Mouse (Mus musculus) left cerebral cortex, adult 2 months (tissue): ENCODE measurements at regions not wholly inside any gene's neighbourhood (a gene's known extent, or its start where the extent isn't known, plus 50 kb on each side); places are given as distances from the start of the nearest gene placed in this dataset.

ENCODE experiments used
- DNase-seq, 2 experiments: peaks; one replicate each; pipeline ENCODE4 v3.0.0; 2021 to 2022; ENCODE audit warnings: low spot score in 2 of 2, mixed read lengths in 1 of 2; ENCODE audit errors: extremely low spot score in 1 of 2
- H3K27ac ChIP-seq: fragments of 200-600 bp; 2 replicates; pipeline ENCODE4 v1.8.1; 2022
- H3K4me3 ChIP-seq: fragments of 200-600 bp; 2 replicates; pipeline ENCODE4 v1.8.1; 2022
- CTCF ChIP-seq: fragments of 200-600 bp; IDR thresholded peaks from 2 replicates; pipeline ENCODE4 v1.8.1; 2022; ENCODE audit warnings: antibody characterized with exemption, mild to moderate bottlenecking, moderate library complexity
- intact Hi-C: fragments of 180-260 bp; cut with DNase I; formaldehyde crosslinking; loops from one replicate; pipeline ENCODE4 v1.15.1; 2025

GRCm38 (mm10) chr15:96842881-96843280 is 143.4 kb upstream of the Slc38a2 start:
- DNase-seq = no peak
- no peak for TF ChIP-seq CTCF
- Histone ChIP-seq H3K4me3 (no peak overlapping the region), H3K27ac (no peak overlapping the region)
- intact Hi-C loops = no loop called here

GRCm38 (mm10) chr15:96836670-96837069 is 137.1 kb upstream of the Slc38a2 start:
- TF ChIP-seq CTCF = no peak
- DNase-seq = no peak
- Histone ChIP-seq H3K4me3 (no peak overlapping the region), H3K27ac (no peak overlapping the region)
- intact Hi-C loops = no loop called here

GRCm38 (mm10) chr15:96834862-96835261 is 135.3 kb upstream of the Slc38a2 start:
- H3K4me3 ChIP-seq = no peak overlapping the region
- DNase-seq = no peak
- TF ChIP-seq CTCF = no peak
- no peak overlapping the region for H3K27ac ChIP-seq
- intact Hi-C loops = no loop called here

- no peak for DNase-seq
- Histone ChIP-seq H3K27ac (no peak overlapping the region), H3K4me3 (no peak overlapping the region)
- intact Hi-C loops = no loop called here
- TF ChIP-seq CTCF = no peak
Observed at GRCm38 (mm10) chr15:96834162-96834843, 134.8 kb upstream of the Slc38a2 start.

GRCm38 (mm10) chr15:96832389-96832788 is 132.9 kb upstream of the Slc38a2 start:
- H3K4me3 ChIP-seq = no peak overlapping the region
- intact Hi-C loops = no loop called here
- TF ChIP-seq CTCF = no peak
- no peak overlapping the region for H3K27ac ChIP-seq
- no peak for DNase-seq

- no peak overlapping the region for H3K4me3 ChIP-seq
- intact Hi-C loops = no loop called here
- no peak for TF ChIP-seq CTCF
- no peak overlapping the region for H3K27ac ChIP-seq
- DNase-seq = no peak
Observed at GRCm38 (mm10) chr15:96831256-96831655, 131.7 kb upstream of the Slc38a2 start.

- intact Hi-C loops = no loop called here
- TF ChIP-seq CTCF = no peak
- no peak overlapping the region for H3K4me3 ChIP-seq
Observed at GRCm38 (mm10) chr15:96830578-96830977, 131.0 kb upstream of the Slc38a2 start.

GRCm38 (mm10) chr15:96829941-96830340 is 130.4 kb upstream of the Slc38a2 start:
- TF ChIP-seq CTCF = no peak
- Histone ChIP-seq H3K4me3 (no peak overlapping the region), H3K27ac (no peak overlapping the region)
- no peak for DNase-seq
- intact Hi-C loops = no loop called here

More at GRCm38 (mm10) chr15:96830578-96830977, 131.0 kb upstream of the Slc38a2 start:
- no peak overlapping the region for H3K27ac ChIP-seq
- peak in 1 of 2 experiments; percentile 13 for DNase-seq

GRCm38 (mm10) chr15:96828681-96829080 is 129.2 kb upstream of the Slc38a2 start:
- H3K4me3 ChIP-seq = no peak overlapping the region
- intact Hi-C loops = no loop called here
- H3K27ac ChIP-seq = no peak overlapping the region
- no peak for TF ChIP-seq CTCF
- no peak for DNase-seq

GRCm38 (mm10) chr15:96827931-96828330 is 128.4 kb upstream of the Slc38a2 start:
- H3K4me3 ChIP-seq = no peak overlapping the region
- no peak for DNase-seq
- no peak overlapping the region for H3K27ac ChIP-seq
- intact Hi-C loops = no loop called here
- no peak for TF ChIP-seq CTCF

GRCm38 (mm10) chr15:96818435-96818834 is 118.9 kb upstream of the Slc38a2 start:
- DNase-seq = no peak
- no peak for TF ChIP-seq CTCF
- no peak overlapping the region for H3K27ac ChIP-seq
- no peak overlapping the region for H3K4me3 ChIP-seq
- intact Hi-C loops = no loop called here

GRCm38 (mm10) chr15:96817626-96818025 is 118.1 kb upstream of the Slc38a2 start:
- H3K4me3 ChIP-seq = no peak overlapping the region
- DNase-seq = no peak
- no peak for TF ChIP-seq CTCF
- intact Hi-C loops = no loop called here
- H3K27ac ChIP-seq = no peak overlapping the region

- no peak overlapping the region for H3K27ac ChIP-seq
- TF ChIP-seq CTCF = no peak
- intact Hi-C loops = no loop called here
- no peak overlapping the region for H3K4me3 ChIP-seq
- DNase-seq = no peak
Observed at GRCm38 (mm10) chr15:96816997-96817570, 117.6 kb upstream of the Slc38a2 start.
